Mouse (Mus musculus): ENCODE data around the gene 4930467E23Rik. TPM values are rescaled to one million over a fixed set of nuclear protein-coding genes. Genes with fewer than 3 reads are reported as not detected.
A peak's percentile ranks its signal among the peaks of the same experiment; 100 is the strongest.
"Not testable (repeated sequence)": the region's sequence is repeated elsewhere in the genome, so short reads cannot be mapped to it uniquely, and the experiment has no call there.

4930467E23Rik gene
- total RNA-seq, 4 experiments from 2014 or later: 0.69 to 0.79 (median 0.78) TPM; not detected in 1

DNA sequence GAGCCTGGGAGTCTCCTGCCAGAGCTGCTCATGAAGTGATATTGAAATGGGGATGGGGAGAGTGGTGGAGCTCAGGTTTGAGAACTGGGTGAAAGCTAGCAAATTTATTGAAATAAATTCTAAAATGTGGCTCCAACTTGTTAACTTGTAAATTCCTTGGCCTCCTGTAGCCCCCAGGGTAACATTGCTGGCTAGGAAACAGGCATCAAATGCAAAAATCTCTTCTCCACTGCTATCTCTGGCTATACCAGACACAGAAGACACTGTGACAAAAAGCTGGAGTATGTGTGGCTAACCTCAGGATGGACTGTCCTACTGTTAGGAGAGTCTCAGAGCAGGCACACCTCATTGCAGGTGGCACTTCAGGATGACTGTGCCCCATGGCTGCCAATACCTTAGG lies 51.3 kb downstream of the 4930467E23Rik start:
- DNase-seq (ENCODE audit: low spot score): not testable (repeated sequence)

DNA sequence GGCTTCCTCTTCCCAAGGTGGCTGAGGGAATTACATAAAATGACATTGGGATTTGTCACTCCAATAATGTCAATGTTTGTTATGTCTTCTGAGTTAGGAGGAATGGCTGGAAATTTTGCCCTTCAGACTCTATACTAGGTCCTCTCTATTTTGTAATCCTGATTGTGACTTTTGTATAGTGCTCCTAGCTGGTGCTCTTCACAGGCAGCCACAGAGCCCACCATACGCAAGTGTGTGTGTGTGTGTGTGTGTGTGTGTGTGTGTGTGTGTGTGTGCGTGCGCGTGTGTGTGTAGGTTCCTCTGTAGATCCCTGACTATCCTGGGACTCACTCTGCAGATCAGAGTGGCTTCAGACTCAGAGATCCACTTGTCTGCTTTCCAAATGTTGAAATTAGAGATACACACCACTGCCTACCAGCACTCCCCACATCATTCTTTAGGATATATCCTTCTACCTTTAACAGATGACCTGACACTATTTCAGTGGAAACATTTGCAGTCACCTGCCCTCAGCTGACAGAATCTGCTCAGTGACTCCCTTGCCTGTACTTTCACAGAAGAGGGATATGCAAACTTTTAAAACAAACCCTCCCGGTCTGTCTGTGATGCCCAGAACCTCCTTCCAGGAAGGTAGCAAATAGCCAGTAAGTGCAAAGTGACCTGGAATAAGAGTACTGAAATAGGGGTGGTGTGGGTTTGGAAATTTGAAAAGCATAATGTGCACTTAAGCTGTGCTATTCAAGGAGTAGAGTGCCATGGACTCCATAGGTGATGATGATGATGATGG lies 52.1 kb downstream of the 4930467E23Rik start:
- DNase-seq (ENCODE audit: low spot score): not testable (repeated sequence)

DNA sequence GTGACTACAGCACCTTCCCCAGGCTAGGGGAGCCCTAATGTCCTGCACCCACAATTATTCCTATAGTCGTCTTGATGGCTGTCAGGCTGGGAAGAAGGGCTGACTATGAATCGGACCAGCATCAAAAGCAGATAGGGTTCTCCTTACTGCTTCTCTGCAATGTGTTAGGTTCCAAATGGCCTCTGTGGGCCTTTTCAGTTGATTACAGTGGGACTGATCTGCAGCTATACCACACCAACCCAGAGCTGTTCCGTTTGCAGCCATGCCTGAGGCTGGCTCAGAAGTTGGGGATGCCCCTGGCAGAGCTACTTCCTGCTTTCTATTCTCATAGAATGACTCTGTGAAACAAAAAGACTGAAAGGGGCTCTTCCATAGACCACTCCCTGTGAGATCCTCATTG lies 53.4 kb downstream of the 4930467E23Rik start:
- not testable (repeated sequence) for DNase-seq (ENCODE audit: low spot score)

- DNase-seq (ENCODE audit: low spot score): not testable (repeated sequence)
Measured at GRCm38 (mm10) chr8:19783860-19784259, 54.5 kb downstream of the 4930467E23Rik start.

- peak; percentile 100 for DNase-seq (ENCODE audit: low spot score)
Measured at GRCm38 (mm10) chr8:19784554-19785364, 55.4 kb downstream of the 4930467E23Rik start.

DNA sequence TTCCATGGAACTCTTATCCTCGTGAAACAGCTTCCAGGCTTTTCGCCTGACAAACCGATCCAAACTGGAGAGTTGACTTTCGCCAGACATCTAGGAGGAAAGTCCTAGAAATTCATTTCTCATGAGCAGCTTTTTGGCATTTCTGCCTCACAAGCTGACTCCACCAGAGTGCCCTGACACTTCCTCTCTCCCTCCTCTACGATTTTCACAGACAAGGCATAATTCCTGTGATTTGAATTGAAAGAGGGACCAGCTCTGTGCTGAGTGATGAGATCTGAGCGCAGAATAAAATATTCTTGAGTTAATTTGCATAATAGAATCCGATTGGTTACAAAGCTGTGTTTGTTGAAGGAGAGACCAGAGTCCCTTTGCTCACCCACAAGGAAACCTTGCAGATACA lies 63.3 kb downstream of the 4930467E23Rik start:
- DNase-seq (ENCODE audit: low spot score): not testable (repeated sequence)

Other genes with a start within 250 kb of the 4930467E23Rik start
- gene Defb7, start 234.5 kb upstream of the 4930467E23Rik start, total RNA-seq (2022): not detected
- gene Gm31371, start 173.8 kb downstream of the 4930467E23Rik start, total RNA-seq (2022): under 1 TPM in 1 of 4 experiments, not detected in 3; 0.28 TPM

Data from heart, adult 8-10 months (tissue).